Mouse (Mus musculus) kidney, postnatal 14 days (tissue): Measurements from ENCODE around the gene Tshz2.
A peak's percentile ranks its signal among the peaks of the same experiment; 100 is the strongest.

Experiments
- DNase-seq: peaks from one replicate; pipeline ENCODE4 v3.0.0; 2022; ENCODE audit warnings: mixed read lengths

Tshz2 gene

GRCm38 (mm10) chr2:169633491-169634289 lies 877 bp downstream of the Tshz2 start:
- DNase-seq, result peak; percentile 52

GRCm38 (mm10) chr2:169634619-169635382 lies 2.0 kb downstream of the Tshz2 start:
- no peak for DNase-seq

- DNase-seq, result peak; percentile 25
Measured at GRCm38 (mm10) chr2:169635428-169635827, 2.6 kb downstream of the Tshz2 start.

DNA sequence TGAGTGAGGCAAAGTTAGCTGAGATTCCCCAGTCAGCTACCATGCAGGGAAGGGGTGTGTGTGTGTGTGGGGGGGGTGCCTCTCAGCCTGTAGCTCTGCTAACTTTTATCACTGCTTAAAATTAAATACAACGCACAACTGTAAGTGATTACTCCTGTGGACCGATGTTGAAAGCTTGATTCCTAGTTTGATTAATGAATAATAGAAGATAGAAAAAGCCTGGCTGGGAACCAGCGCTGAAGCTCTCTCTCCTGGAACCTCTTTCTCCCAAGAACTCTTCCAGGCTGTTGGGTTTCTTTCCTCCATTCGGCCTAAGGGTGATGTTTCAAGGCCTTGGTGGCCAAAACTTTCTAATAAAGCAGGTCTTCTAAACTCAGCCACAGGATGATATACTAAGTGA lies 3.6 kb downstream of the Tshz2 start:
- peak; percentile 35 for DNase-seq

GRCm38 (mm10) chr2:169641547-169641946 lies 8.7 kb downstream of the Tshz2 start:
- DNase-seq, result no peak

- DNase-seq, result no peak
Measured at GRCm38 (mm10) chr2:169642420-169642819, 9.6 kb downstream of the Tshz2 start.

- no peak for DNase-seq
Measured at GRCm38 (mm10) chr2:169647091-169647490, 14.3 kb downstream of the Tshz2 start.

DNA sequence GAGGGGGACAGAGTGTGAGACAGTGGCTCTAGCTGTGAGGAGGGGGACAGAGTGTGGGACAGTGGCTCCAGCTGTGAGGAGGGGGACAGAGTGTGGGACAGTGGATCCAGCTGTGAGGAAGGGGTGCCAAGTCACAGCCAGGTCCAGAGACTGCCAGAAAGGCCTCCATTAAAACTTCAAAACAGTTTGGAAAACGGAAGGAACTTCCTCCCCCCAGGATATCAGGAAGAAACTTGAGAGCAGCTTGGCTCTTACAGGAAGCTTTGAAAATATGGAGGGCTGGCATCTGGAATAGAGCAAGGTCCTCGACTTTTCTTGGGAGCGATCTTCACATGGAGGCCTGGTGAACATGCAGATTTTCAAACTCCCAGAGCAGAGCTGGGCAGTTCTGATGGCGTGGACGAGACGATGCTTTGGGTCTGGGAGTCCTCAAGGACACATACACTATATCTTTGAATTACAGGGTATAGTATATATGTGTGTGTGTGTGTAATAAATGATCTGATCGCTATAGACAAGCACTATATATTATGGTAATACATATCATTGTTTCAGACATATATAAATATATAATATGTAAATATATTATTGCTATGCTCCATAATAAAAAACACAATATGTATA lies 16.6 kb downstream of the Tshz2 start:
- no peak for DNase-seq

DNA sequence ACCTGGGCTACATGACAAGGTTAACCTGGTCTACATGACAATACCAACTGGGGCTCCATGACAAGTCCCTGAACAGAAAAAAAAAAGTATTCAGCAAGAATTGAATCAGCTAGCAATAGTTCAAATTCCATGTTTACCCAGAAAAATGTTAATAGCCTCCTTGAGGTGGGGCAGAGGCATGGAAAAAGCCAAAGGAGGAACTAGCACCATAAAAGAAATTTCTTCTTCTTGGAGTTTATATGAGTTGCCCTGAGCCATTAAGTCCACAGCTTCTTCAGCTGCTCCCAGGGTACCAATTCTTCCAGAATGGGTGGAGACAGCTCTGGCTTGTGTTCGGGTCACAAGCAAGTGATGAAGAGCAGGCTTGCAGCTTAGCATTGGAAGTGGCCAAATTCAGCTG lies 20.5 kb downstream of the Tshz2 start:
- no peak for DNase-seq

GRCm38 (mm10) chr2:169663792-169664191 lies 31.0 kb downstream of the Tshz2 start:
- DNase-seq, result peak; percentile 13

GRCm38 (mm10) chr2:169671264-169671663 lies 38.5 kb downstream of the Tshz2 start:
- no peak for DNase-seq

DNA sequence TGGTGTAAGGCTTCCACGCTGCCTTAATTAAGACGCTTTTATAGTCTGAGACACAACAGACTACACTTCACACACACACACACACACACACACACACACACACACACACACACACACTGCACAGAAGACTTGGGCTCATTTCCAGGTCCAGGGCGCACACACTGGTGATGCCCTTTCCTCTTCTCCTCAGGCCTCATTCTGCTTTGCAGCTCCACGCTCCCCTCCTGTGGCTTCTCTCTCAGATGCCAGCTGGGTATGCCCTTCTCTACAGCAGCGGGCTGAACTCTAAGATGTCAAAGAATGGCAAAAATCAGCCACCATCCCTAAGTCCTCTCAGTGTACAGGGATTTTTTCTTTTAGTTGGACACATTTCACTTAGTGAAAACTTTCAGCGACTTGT lies 41.0 kb downstream of the Tshz2 start:
- peak; percentile 19 for DNase-seq

DNA sequence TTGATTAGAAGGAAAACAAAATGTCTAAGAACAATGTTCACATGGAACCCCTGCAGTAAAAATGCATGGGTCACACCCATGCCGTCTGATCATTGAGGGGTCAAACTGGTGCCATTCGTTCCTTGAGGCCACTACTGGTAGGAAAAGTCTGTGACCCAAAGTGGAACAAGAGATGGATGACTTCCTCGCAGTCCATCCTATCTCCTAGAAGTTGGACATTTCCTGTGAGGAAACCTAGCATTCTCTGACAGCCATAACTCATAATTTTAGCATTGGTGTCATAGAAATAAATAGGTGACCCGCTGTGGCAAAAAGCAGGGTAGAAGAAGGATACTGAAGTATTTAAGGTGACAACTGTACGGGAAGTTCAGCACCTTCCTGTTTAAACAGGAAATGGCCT lies 41.4 kb downstream of the Tshz2 start:
- DNase-seq, result peak; percentile 56

- no peak for DNase-seq
Measured at GRCm38 (mm10) chr2:169679264-169679663, 46.5 kb downstream of the Tshz2 start.

GRCm38 (mm10) chr2:169679951-169680350 lies 47.1 kb downstream of the Tshz2 start:
- peak; percentile 15 for DNase-seq

- no peak for DNase-seq
Measured at GRCm38 (mm10) chr2:169685260-169685659, 52.4 kb downstream of the Tshz2 start.

DNA sequence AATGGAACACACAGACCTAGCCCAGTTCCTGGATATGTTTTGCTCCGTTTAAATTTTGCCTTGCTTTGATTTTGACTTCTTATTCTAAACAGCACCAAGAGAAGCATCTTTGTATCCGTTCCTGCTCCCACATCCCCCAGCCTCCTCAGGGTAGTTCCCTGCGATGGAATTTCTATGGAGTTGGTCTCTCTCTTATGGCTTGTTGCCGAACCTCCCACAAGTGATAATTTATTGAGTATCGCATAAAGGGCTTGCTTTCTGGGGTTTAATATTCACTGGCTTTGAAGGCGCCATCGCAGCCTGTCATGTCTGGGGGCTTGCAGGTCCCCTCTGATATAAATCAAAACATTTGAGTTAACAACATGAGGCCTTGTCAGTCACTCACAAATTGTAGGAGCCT lies 52.9 kb downstream of the Tshz2 start:
- DNase-seq, result no peak

GRCm38 (mm10) chr2:169686697-169687430 lies 54.1 kb downstream of the Tshz2 start:
- peak; percentile 15 for DNase-seq

- no peak for DNase-seq
Measured at GRCm38 (mm10) chr2:169690054-169690453, 57.2 kb downstream of the Tshz2 start.

- DNase-seq, result no peak
Measured at GRCm38 (mm10) chr2:169694494-169694893, 61.7 kb downstream of the Tshz2 start.

DNA sequence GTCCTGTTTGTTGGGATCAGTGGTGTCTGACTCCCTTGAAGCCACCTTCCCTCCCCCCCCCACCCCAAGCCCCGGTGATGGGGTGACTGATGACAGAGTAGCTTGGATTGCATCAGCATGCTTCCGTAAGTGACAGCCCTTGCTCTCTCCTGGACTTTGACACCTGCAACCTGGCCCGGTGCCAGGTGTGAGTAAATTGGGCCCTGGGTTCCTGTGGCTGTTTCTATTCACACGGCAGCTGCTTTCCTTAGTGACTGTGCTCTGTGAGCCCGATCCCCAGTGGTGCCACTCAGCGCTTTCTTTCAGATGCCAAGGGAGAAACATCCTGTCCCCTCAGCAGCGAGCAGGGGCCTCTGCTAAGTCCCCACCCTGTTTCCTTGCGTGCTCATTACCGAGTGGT lies 62.2 kb downstream of the Tshz2 start:
- DNase-seq, result peak; percentile 22

- DNase-seq, result no peak
Measured at GRCm38 (mm10) chr2:169699141-169699540, 66.3 kb downstream of the Tshz2 start.
